Mouse (Mus musculus): Measurements from ENCODE around the gene Defb45. TPM values are rescaled to one million over a fixed set of nuclear protein-coding genes. Genes with fewer than 3 reads are reported as not detected.

Defb45 gene
- not detected for total RNA-seq (2021)
- long read RNA-seq = 0 reads

DNA sequence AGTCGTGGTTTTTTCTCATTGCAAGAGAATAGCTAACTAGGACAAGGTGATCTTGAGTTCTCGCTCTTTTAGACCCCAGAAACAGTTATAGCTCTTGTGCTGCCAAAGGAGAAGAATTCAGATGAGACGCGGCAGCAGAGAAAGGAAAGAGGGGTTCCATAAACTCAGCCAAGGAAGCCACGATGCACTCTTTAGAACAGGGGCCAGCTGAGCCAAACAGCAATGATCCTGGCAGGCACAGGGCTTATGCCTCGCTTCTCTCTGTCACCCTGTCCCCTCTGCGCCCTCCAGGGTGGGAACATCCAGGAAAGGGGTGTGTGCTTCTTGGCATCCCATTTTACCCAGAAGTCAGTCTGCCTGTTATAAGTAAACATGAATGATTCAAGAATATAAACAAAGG lies at the start of gene Defb45:
Gene Defb45, minus strand, starts transcription at position 101 of the 400 bp plus-strand sequence.
- no peak for DNase-seq (ENCODE audit: low spot score in 2 of 2)

DNA sequence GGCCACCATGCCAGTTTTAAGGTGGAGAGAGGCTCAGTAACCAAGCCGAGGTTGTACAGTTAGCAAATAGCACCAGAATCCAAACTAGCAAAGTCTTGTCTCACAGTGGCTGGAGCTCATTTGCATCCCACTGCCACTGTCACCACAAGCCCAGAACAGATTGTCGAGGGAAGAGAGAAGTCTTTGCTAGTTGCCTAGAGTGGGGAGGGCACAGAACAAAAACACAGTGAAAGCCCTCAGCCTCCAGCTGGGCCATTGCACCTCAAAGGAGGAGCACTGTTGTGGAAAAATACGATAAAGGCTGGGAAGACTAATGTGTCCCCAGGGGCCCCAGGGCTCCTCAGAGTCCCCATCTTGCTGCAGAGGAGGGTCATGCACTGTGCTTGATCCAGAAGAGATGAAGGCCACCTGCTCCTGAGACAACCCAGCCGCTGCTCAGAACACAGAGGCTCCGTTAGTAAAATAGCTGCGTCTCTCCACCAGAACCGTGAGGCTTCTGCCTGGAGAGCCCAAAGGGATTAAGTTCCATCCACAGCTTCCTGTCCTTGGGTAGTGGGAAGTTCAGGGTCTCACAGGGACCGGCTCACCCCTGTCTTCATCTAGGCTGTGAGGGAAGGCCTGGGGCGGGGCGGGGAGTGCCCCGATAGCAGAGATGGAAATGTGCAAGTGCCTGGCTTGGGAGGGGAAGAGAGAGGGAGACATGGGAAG lies 40.4 kb upstream of the Defb45 start:
- no peak for DNase-seq (ENCODE audit: low spot score in 2 of 2)

DNA sequence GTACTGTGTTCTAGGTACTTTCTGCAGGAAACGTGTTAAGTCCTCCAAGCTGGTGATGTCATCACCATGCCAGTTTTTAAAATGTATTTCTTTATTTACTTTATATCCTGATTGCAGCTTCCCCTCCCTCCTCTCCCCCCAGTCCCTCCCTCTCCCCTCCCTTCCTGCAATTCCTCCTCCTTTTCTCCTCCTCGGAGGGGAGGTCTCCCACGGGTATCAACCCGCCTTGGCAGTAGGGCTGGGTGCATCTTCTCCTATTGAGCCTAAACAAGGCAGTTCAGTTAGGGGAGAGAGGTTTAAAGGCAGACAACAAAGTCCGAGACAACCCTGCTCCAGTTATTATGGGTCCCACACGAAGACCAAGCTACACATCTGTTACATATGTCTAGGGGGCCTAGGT lies 39.7 kb upstream of the Defb45 start:
- no peak for DNase-seq (ENCODE audit: low spot score in 2 of 2)

DNA sequence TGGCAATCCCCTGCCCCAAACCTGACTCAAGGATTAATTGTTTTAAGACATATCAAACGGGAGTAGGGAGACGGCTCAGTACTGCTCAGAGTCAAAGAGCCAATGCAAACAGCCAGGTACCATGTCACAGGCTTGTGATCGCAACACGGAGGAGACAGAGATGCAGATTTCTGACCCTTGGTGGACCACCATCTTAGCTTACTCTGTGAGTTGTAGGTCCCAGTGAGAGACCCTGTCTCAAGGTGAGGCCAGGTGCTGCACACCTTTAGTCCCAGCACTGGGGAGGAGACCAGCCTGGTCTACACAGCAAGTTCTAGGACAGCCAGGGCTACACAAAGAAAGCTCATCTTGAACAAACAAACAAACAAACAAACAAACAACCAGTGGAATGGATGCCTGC lies 38.2 kb upstream of the Defb45 start:
- DNase-seq (ENCODE audit: low spot score in 2 of 2) = no peak

DNA sequence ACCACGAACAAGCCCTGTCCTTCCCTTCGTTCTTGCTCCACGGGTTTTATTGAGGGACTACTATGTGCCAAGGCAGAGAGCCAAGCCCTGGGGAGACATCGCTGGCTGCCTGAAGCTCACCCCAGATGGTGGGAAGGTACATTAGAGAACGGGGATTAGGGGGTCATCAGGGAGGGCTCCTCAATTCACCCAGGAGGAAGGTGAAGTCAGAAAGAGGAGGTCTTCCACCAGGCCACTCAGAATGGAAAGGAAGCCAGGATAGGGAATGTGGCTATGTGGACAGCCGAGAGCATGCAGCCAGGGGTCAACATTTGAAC lies 37.8 kb upstream of the Defb45 start:
- DNase-seq (ENCODE audit: low spot score in 2 of 2) = no peak

DNA sequence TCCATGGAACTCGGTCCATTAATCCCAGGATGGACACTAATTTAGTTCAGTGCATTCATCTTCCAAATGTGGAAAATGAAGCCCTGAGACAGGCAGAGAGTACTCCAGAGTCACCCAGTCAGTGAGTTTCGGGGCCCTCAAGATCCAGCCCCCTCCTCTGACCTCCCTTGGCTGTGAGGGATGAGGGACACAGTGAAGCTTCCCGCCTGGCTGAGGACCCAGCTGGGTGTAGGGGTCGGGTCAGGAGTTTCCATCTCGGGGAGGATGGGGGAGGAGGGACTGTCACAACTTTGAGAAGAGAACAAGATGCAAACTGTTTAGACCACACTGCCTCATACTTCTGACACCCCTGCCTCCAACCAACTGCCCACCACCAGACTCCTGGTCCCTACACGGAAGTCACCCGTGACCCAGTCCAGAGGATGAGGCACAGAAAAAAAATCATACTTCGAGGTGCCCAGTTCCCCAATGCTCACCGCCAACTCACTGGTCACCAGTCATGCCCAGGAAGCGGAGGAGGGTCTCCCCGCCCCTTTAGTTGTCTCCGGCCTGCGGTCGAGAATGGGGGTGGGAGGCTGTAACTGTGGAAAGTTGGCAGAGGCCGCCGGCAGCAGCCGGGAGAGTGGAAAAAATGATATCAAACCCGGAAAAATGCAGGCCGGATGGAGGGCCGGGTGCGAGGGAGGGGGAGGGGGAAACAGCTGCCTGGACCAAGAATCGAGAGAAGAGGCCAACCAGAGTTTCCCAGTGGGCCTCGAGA lies 37.2 kb upstream of the Defb45 start:
- DNase-seq (ENCODE audit: low spot score in 2 of 2) = no peak

DNA sequence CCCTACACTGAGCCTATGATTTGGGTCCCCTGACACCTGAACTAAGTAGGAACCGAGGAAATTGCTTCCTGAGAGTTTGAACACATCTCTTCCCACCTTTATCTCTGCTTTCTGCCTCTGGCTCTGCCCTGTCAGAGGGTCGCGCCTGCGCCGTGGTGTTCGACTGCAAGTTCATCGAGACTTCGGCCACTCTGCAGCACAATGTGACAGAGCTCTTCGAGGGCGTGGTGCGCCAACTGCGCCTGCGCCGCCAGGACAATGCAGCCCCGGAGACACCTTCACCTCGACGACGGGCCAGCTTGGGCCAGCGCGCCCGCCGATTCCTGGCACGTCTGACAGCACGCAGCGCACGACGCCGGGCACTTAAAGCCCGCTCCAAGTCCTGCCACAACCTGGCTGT lies 35.1 kb upstream of the Defb45 start:
- DNase-seq (ENCODE audit: low spot score in 2 of 2) = no peak

DNA sequence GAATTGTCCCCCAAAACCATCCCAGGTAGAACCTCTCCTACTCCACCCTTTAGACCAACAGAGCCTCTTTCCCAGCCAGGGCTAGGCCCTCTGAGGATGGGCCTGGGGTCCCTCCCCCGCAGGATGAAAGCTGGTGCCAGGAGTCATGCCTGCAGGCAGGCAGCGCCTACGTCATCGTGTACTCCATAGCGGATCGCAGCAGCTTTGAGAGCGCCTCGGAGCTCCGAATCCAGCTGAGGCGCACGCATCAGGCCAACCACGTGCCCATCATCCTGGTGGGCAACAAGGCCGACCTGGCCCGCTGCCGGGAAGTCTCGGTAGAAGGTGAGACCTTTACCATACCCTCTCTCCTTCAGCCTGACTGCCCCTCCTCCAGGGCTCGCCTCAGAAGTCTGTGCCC lies 34.1 kb upstream of the Defb45 start:
- no peak for DNase-seq (ENCODE audit: low spot score in 2 of 2)

DNA sequence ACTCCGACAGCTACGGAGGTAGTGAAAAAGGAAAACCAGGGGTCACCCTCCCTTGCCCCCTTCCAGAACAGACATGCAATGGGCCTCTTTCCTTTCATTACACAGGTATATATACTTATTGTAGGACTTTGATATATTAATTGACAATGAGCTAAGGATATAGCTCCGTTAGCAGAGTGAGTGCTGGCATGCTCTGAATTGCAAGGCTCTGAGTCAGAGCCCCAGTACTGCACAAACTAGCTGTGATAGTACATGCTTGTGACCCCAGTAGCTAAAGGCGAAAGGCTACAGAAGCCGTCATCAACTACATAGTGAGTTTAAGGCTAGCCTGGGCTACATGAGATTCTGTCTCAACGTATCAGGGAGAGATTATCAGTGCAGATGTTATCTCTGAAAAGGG lies 30.7 kb upstream of the Defb45 start:
- no peak for DNase-seq (ENCODE audit: low spot score in 2 of 2)

DNA sequence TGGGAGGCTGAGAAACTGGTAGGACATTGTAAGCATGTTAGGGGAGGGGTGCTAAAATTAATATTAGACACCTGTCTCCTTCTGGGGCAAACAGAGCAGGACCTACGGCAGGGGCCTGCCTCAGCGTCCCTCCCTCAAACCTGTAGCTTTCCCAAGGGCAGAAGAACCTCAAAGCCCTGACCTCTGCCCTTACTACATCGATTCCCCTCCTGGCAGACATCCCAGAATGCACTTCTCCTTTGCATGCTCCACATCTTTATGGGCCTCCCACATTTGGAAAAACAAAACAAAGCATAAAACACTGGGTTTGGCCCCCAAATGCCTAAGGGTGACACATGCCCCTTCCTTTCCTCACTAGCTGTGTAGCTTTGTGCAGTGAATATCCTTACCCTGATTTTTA lies 30.0 kb upstream of the Defb45 start:
- DNase-seq (ENCODE audit: low spot score in 2 of 2) = no peak

DNA sequence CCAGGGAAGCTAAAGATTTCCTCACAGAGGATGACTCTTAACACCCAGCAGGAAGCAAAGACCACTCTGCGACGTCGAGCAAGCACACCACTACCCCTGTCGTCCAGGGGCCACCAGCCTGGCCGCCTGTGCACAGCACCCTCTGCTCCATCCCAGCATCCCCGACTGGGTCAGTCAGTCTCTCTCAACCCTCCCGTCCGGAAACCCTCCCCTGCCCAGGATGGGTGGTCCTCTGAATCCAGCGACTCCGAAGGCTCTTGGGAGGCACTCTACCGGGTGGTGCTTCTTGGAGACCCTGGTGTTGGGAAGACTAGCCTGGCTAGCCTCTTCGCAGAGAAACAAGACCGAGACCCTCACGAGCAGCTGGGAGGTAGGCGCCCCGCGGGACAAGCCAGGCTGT lies 28.9 kb upstream of the Defb45 start:
- DNase-seq (ENCODE audit: low spot score in 2 of 2) = no peak

DNA sequence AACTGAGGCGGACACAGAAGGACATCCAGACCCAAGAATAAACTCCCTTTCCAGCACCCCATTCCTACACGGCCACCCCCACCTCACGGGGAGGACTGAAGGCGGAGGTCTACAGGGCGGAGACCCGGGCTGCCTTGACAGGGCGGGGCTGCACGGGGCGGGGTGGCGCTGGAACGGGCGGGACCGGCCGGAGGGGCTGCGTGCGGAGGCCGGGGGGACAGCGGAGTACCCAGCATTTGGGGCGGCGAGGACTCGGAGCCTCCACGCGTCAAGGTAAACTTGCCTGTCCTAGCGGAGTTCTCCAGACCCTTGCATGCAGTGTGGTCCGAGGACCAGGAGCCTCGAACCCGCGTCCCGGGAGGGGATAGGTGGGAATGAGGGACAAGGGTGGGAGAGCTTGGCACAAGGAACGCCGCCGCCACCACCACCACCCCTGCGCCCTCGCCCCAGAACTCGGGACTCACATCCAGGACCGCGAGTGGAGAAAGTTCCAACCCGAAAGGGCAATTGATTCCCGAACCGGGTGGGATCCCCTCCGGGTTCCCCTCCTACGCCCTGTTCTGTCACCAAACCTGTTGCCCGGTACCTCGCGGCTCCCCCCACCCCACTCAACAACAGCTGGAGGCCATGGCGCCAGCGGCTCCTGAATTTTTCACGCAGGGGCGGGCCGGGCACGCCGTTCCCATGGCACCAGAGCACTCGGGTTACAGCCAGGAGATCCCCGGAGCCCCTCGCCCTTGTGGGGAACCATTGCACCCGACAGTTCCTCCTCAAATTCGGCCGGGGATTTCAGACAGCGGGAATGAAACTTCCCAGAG lies 27.8 kb upstream of the Defb45 start, which contains the start of gene Rem1:
Gene Rem1, plus strand, starts transcription at position 178 of the 818 bp plus-strand sequence.
- DNase-seq (ENCODE audit: low spot score in 2 of 2) = no peak

DNA sequence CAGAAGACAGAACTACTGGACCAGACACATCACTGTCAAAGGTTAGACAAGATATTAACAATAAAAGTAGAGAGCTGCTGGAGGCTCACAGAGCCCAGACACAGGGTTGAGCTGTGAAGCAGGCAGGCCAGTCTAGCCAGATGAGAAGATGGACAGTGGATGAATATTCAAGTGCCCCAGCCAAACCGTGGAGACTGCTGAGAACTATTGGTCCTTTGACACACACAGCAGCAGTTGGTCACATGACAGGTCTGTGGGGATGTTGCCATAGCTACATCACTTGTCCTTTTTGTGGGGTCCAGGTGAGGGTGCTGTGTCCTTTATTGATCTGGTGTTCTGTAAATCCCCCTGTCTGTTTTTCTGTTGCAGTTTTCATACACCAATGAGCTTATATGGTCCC lies 26.1 kb upstream of the Defb45 start:
- DNase-seq (ENCODE audit: low spot score in 2 of 2) = no peak

DNA sequence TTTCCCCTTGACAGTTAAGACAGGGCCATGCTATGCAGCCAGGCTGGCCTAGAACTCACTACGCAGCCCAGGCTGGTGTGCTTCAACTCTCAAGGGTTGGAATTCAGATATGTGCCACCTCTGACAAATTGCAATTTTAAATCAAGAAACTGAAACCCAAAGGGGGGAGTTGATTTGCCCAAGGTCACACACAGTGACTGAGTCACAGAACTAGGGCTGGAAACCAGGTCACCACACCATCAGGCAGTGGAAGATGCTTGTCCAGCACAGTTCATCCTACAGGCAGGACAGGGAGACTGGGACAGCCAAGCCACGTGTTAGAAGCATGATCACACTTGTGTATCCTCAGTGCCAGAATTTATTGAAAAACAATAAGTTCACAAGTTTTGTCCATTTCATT lies 25.4 kb upstream of the Defb45 start:
- no peak for DNase-seq (ENCODE audit: low spot score in 2 of 2)

DNA sequence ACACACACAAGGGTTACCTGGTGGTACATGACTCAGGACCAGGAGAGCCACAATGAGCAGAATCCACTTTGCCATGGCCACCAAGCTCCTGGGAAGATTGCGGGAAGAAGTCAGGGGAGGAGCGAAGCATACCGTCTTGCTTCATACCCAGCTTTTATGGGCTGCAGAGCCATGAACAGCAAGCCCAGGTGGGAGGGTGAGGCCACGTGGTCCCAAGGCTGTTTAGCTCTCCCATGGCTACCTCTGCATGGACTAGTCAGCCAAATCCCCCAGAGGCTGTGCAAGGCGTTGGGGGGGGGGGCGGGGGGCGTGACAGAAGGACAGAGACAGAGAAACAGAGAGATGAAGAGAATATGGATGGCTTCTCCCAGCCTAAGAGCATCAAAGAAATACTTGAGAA lies 23.8 kb upstream of the Defb45 start, which contains the start of gene Defb25:
Gene Defb25, minus strand, starts transcription at position 101 of the 400 bp plus-strand sequence.
- no peak for DNase-seq (ENCODE audit: low spot score in 2 of 2)

DNA sequence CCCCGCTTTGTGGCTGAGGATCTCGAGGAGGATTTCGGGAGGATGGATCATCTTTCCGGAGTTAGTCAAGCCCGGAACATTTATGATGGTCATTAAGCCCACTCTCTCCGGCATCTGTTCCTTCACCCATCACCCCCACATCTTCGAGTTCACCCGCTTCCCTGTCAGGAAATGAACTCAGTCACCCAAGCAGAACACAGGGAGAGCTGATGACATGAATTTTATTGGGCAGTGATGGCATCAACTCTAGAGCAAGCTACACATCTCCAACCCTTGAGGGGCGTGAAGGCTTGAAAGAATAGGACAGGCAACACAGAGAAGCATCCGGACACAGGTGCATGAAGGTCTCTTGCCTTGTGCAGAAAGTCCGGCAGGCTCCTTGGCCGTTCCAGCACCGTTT lies 23.0 kb upstream of the Defb45 start:
- DNase-seq (ENCODE audit: low spot score in 2 of 2) = no peak

DNA sequence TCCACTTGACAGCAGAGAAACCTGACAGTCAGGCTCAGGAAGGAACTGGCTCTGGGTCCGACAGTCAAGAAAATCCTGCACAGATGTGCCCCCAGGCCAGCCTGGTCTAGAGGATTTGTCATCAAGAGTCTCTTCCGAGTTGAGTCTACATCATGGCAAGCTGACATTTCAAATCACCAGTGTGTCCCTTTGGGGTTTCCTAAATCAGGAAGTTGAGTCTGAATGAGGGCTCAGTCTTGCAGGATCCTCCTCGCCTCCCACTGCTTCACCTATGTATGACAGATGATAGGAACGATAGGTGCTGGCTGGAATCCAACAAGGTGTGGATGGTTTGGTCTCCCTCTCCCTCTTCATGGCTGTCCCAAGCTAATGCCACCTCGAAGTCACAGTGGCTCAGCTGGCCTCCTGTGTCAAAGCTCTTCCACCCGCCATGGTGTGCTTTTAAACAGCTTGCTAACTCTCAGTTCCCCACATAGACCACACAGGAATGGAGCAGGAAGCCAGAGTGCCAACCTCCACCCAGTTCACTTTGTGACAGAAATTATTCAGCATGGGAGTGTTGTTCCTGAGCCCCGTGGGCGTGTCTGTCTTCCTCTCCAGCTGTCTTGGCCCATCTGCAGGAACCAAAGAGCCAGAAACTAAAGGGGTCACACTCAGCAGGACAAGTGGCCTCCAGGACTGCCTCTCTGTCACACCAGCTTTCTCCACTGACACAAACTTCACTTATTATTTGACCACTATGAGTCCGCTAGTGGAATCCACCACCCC lies 21.4 kb upstream of the Defb45 start:
- peak in 1 of 2 experiments; percentile 28 for DNase-seq (ENCODE audit: low spot score in 2 of 2)

DNA sequence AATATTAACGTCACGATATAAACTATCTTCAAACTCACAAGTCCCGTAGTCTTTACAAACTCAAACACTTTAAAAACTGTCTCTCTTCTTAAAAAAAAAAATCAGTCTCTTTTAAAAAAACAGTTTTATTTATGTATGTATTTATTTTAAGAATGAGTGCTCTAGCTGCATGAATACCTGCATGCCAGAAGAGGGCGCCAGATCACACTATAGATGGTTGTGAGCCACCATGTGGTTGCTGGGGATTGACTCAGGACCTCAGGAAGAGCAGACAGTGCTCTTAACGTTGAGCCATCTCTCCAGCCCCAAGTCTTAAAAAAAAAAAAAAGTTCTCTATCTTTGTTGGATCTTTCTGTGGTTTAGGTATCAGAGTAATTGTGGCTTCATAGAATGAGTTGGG lies 18.2 kb upstream of the Defb45 start:
- DNase-seq (ENCODE audit: low spot score in 2 of 2) = no peak

DNA sequence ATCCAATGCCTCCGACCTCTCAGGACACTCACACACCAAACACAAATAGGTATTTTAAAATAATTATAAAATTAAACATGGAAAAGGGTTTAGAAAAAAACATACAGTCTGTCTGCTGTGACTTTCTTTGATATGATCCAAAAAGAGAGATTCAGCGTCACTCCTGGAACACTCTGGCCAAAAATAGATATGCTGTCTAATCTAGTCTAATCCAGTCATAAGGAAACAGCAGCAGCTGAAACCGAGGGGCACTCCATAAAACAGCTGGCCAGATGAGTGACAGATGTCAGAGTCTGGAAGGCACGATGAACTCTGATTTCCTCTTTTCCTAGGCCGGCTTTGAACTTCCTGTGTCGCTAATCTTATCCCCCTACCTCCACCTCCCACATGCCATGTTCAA lies 17.3 kb upstream of the Defb45 start:
- DNase-seq (ENCODE audit: low spot score in 2 of 2) = no peak

DNA sequence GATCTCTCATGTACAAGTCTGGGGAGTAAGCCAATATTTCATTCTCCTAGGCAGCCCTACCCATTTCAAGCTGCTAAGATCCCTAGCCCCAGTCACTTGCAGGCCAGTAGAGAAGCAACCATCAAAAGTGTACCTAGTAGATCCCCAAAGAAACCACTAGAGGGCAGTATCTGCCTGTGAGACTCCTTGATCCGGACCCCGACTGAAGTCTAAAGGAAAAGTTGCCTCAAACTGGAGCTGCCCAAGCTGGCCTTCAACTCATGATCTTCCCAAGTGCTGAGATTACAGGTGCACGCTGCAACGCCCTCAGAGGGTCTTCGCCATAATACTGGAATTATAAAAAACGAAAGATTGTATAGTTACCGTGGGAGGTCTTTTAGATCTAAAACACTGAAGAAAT lies 16.4 kb upstream of the Defb45 start:
- DNase-seq (ENCODE audit: low spot score in 2 of 2) = peak; percentile 36 to 81

DNA sequence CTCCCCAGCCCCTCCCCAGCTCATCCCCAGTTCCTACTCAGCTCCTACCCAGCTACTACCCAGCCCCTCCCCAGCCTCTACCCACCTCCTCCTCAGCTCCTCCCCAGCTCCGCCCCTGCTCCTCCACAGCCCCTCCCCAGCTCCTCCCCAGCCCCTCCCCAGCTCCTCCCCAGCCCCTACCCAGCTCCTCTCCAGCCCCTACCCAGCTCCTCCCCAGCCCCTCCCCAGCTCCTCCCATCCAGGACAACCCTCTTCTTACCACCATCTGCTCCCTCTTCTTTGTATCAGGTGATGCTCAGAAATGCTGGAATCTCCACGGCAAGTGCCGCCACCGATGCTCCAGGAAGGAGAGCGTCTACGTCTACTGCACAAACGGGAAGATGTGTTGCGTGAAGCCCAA lies 13.0 kb upstream of the Defb45 start:
- DNase-seq (ENCODE audit: low spot score in 2 of 2) = peak in 1 of 2 experiments; percentile 13
